Mouse (Mus musculus) E14TG2a.4 (cell line): Measurements from ENCODE around the gene Btbd35f29.
"Not testable (repeated sequence)": the region's sequence is repeated elsewhere in the genome, so short reads cannot be mapped to it uniquely, and the experiment has no call there.

ENCODE experiments used
- H3K27me3 ChIP-seq: 2 replicates; pipeline ENCODE4 v1.6.1; 2014; ENCODE audit warnings: low read length, control low read depth; ENCODE audit not compliant: insufficient read depth
- H3K36me3 ChIP-seq: 2 replicates; pipeline ENCODE4 v1.6.1; 2014; ENCODE audit warnings: low read length, control low read depth; ENCODE audit not compliant: insufficient read depth
- H3K4me1 ChIP-seq: replicated peaks from 2 replicates; pipeline ENCODE4 v1.6.1; 2014; ENCODE audit warnings: low read depth, low read length, control low read depth
- H3K4me3 ChIP-seq: replicated peaks from 2 replicates; pipeline ENCODE4 v1.5.1; 2014; ENCODE audit warnings: mild to moderate bottlenecking, low read length
- H3K9me3 ChIP-seq: 2 replicates; pipeline ENCODE4 v1.6.1; 2014; ENCODE audit warnings: low read length, control low read depth

Btbd35f29 gene

GRCm38 (mm10) chrX:31117374-31117773 is at the start of gene Btbd35f29:
Btbd35f29 (plus strand) TSS chrX:31117674.
- H3K9me3 ChIP-seq, H3K4me1 ChIP-seq, H3K27me3 ChIP-seq, H3K4me3 ChIP-seq, H3K36me3 ChIP-seq: not testable (repeated sequence)

- not testable (repeated sequence) for H3K27me3 ChIP-seq, H3K4me3 ChIP-seq, H3K4me1 ChIP-seq
Observed at GRCm38 (mm10) chrX:31141416-31141815, 23.9 kb downstream of the Btbd35f29 start.

GRCm38 (mm10) chrX:31145144-31145543 is 27.7 kb downstream of the Btbd35f29 start:
- not testable (repeated sequence) for H3K4me3 ChIP-seq, H3K4me1 ChIP-seq, H3K36me3 ChIP-seq, H3K27me3 ChIP-seq
- H3K9me3 ChIP-seq = peaks cover 34% of the 10 kb centered on the region

More at GRCm38 (mm10) chrX:31141416-31141815, 23.9 kb downstream of the Btbd35f29 start:
- H3K9me3 ChIP-seq = peaks cover 30% of the 10 kb centered on the region
- H3K36me3 ChIP-seq = not testable (repeated sequence)

DNA sequence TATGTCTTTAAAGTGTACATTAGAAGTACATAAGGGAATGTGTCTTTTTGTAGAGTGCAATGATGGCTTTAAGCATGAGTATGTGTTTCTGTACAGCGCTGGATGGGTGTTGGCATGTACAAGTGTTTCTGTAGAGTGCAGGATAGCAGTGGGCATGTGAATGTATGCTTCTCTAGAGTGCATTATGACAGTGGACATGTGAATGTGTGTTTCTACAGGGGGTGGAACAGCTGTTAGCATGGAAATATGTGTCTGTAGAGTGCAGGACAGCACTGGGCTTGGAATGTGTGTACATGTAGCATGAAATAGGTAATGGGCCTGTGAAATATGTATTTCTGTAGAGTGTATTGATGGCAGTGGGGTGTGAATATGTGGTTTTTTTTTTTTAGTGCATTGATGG is 28.4 kb downstream of the Btbd35f29 start:
- peaks cover 34% of the 10 kb centered on the region for H3K9me3 ChIP-seq
- not testable (repeated sequence) for H3K36me3 ChIP-seq, H3K4me3 ChIP-seq, H3K4me1 ChIP-seq, H3K27me3 ChIP-seq

- H3K4me3 ChIP-seq, H3K27me3 ChIP-seq, H3K36me3 ChIP-seq: not testable (repeated sequence)
Observed at GRCm38 (mm10) chrX:31158534-31159085, 41.1 kb downstream of the Btbd35f29 start.

DNA sequence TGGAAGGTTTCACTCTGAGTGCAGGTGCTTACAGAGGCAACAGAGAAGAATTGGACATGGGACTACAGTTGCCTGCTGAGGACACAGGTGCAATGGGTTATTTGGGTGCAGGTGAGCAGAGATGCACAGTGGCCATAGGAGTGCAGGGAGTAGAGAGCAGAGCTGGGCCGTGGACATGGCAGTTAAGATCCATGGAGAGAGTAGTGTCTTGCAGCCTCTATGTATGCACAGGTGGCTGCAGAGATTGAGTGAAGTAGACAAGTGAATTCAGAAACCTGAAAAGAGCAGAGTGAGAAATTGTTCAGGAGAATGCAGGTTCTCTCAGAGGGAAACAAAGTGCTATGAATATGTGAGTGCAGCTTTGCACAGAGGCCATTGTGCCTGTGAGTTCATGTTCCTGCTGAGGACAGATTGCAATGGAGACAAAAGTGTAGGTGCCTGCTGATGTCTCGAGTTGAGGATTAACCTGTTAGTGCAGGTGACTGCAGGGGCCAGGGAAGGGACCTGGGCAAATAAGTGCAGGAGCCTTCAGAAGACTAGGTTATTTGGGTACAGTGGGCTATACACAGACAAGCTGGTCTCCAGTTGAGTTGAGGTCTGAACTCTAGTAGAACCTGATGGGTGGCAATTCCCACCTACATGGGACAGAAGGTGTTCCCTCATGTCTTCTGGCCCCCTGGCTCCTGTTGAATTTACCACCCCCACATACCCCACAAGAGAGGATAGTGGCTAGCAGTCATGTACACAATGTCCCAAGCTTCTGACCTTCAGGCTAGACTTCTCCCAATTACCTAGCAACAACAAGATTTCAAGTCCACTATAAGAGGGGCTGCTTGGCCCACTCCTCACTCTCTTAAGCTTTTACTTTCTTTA is 42.2 kb downstream of the Btbd35f29 start:
- not testable (repeated sequence) for H3K4me1 ChIP-seq, H3K36me3 ChIP-seq, H3K27me3 ChIP-seq, H3K4me3 ChIP-seq
- H3K9me3 ChIP-seq = peaks cover 47% of the 10 kb centered on the region

More at GRCm38 (mm10) chrX:31158534-31159085, 41.1 kb downstream of the Btbd35f29 start:
- peaks cover 42% of the 10 kb centered on the region for H3K9me3 ChIP-seq
- H3K4me1 ChIP-seq = not testable (repeated sequence)

DNA sequence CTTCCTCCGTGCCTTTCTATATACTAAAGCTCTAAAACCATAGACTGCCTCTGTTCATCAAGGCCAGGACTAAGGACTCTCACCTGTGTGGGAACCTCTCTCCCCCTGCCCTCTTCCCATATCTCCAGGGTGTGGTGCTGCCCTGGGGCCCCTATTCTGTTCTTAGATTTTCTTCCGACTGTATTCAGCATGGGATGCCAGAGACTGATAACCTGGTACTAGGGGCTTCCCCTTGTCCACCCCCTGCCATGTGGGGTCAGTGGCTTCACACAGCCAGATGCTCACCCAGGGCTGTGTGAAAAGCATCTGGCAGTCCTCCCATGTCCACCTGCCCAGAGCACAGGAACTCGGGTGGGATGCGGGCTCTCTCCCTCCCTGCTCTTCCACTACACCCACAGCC is 43.1 kb downstream of the Btbd35f29 start:
- not testable (repeated sequence) for H3K4me1 ChIP-seq, H3K27me3 ChIP-seq, H3K4me3 ChIP-seq, H3K36me3 ChIP-seq
- peaks cover 54% of the 10 kb centered on the region for H3K9me3 ChIP-seq

- H3K4me1 ChIP-seq, H3K27me3 ChIP-seq, H3K36me3 ChIP-seq, H3K4me3 ChIP-seq: not testable (repeated sequence)
- peaks cover 72% of the 10 kb centered on the region for H3K9me3 ChIP-seq
Observed at GRCm38 (mm10) chrX:31162638-31163037, 45.2 kb downstream of the Btbd35f29 start.

GRCm38 (mm10) chrX:31165193-31165592 is 47.7 kb downstream of the Btbd35f29 start:
- H3K27me3 ChIP-seq, H3K36me3 ChIP-seq, H3K4me1 ChIP-seq, H3K4me3 ChIP-seq: not testable (repeated sequence)
- H3K9me3 ChIP-seq = peaks cover 67% of the 10 kb centered on the region
